ENCODE assay signal across 8 mouse cellular contexts in genomic region chr7:12422855-12423254, GRCm38 (mm10). TPM values are rescaled to one million over a fixed set of nuclear protein-coding genes. Genes with fewer than 3 reads are reported as not detected.
A peak's percentile ranks its signal among the peaks of the same experiment; 100 is the strongest.
DNase-seq lines count a peak whose midpoint lies in the region; ATAC-seq lines count a peak whose summit lies in the region.

No protein-coding gene starts in this region.

- no peaks in the 10 kb centered on the region for H3K36me3 ChIP-seq in erythroblast, embryonic 14.5 days (ENCODE audit: control insufficient read depth)
- H3K36me3 ChIP-seq in megakaryocyte, embryonic 14.5 days (replicated peaks; ENCODE audit: low read length), result peaks cover 29% of the 10 kb centered on the region
- H3K36me3 ChIP-seq in liver, embryonic 12.5 days, result no peaks in the 10 kb centered on the region
- H3K36me3 ChIP-seq in stomach, embryonic 15.5 days, result no peaks in the 10 kb centered on the region

- H3K27me3 ChIP-seq in erythroblast, embryonic 14.5 days (ENCODE audit: control insufficient read depth), result no peaks in the 10 kb centered on the region
- no peaks in the 10 kb centered on the region for H3K27me3 ChIP-seq in megakaryocyte, embryonic 14.5 days (replicated peaks)
- no peaks in the 10 kb centered on the region for H3K27me3 ChIP-seq in liver, embryonic 12.5 days (replicated peaks)
- no peaks in the 10 kb centered on the region for H3K27me3 ChIP-seq in stomach, embryonic 15.5 days (replicated peaks)

- H3K4me1 ChIP-seq in erythroblast, embryonic 14.5 days (ENCODE audit: control insufficient read depth), result peaks cover 9% of the 10 kb centered on the region
- peaks cover 24% of the 10 kb centered on the region for H3K4me1 ChIP-seq in megakaryocyte, embryonic 14.5 days
- H3K4me1 ChIP-seq in liver, embryonic 12.5 days, result peaks cover 13% of the 10 kb centered on the region
- H3K4me1 ChIP-seq in stomach, embryonic 15.5 days, result 0 out of 2 replicates have a peak, but pooled peaks cover 4% of the 10 kb centered on the region

- H3K4me2 ChIP-seq in liver, embryonic 12.5 days, result peak overlapping the region; percentile 72
- peak overlapping the region; percentile 62 for H3K4me2 ChIP-seq in stomach, embryonic 15.5 days

- WGBS in liver, embryonic 12.5 days (ENCODE audit: insufficient replicate concordance), result 55% methylated on average over 3 of the region's 3 CpGs
- 57% methylated on average over 3 of the region's 3 CpGs for WGBS in stomach, embryonic 15.5 days

- H3K9ac ChIP-seq in liver, embryonic 12.5 days, result no peak overlapping the region
- no peak overlapping the region for H3K9ac ChIP-seq in stomach, embryonic 15.5 days

- no peak for DNase-seq in adrenal gland, adult (ENCODE audit: inconsistent age in 2 of 2, low spot score in 1 of 2)
- no peak for DNase-seq in embryo, embryonic 10 days (ENCODE audit: low spot score)

- no peak overlapping the region for H3K27ac ChIP-seq in liver, embryonic 12.5 days
- no peak overlapping the region for H3K27ac ChIP-seq in stomach, embryonic 15.5 days

- H3K9me3 ChIP-seq in erythroblast, embryonic 14.5 days (ENCODE audit: control insufficient read depth, low read length), result no peaks in the 10 kb centered on the region
- peaks cover 22% of the 10 kb centered on the region for H3K9me3 ChIP-seq in megakaryocyte, embryonic 14.5 days
- no peaks in the 10 kb centered on the region for H3K9me3 ChIP-seq in liver, embryonic 12.5 days (replicated peaks)
- H3K9me3 ChIP-seq in stomach, embryonic 15.5 days, result no peaks in the 10 kb centered on the region

- peak overlapping the region; percentile 67 for H3K4me3 ChIP-seq in erythroblast, embryonic 14.5 days (replicated peaks)
- H3K4me3 ChIP-seq in megakaryocyte, embryonic 14.5 days (replicated peaks), result peak overlapping the region; percentile 93
- H3K4me3 ChIP-seq in liver, embryonic 12.5 days, result peak overlapping the region; percentile 62
- peak overlapping the region; percentile 64 for H3K4me3 ChIP-seq in stomach, embryonic 15.5 days (replicated peaks)

- ATAC-seq in erythroblast, adult 5-6 weeks (replicated peaks; ENCODE audit: low FRiP score, poor library complexity, severe bottlenecking), result no peak
- no peak for ATAC-seq in megakaryocyte, adult 5-6 weeks (ENCODE audit: poor library complexity, severe bottlenecking)
- ATAC-seq in liver, embryonic 12.5 days, result peak; percentile 8; the same call in 1 of the 2 replicates
- ATAC-seq in stomach, embryonic 15.5 days (ENCODE audit: insufficient read depth, low FRiP score, low read depth), result no peak

RNA-seq across cellular contexts. Expression of gene Zfp551, which starts 0.3 kb away (rescaled TPM):
- polyA plus RNA-seq in erythroblast, embryonic 14.5 days (2012), result not detected in 2 replicates
- not detected in 2 replicates for total RNA-seq in erythroblast, adult 5-6 weeks (2015; ENCODE audit: low replicate concordance)
- total RNA-seq in erythroblast, adult 5-6 weeks (2017; ENCODE audit: low replicate concordance), result not detected in 2 replicates
- not detected in 2 replicates for polyA plus RNA-seq in megakaryocyte, embryonic 14.5 days (2012; ENCODE audit: insufficient read depth, low replicate concordance)
- total RNA-seq in megakaryocyte, adult 5-6 weeks (2015), result not detected in 2 replicates
- 0.07 and 0.41 TPM in 2 replicates for total RNA-seq in megakaryocyte, adult 5-6 weeks (2017)
- polyA plus RNA-seq in liver, embryonic 12.5 days (2016; fragmentation: Nextera tagmentation; extraction: Ambion mirVana), result 0.91 and 1.2 TPM in 2 replicates
- 3.8 and 4.0 TPM in 2 replicates for polyA plus RNA-seq in stomach, embryonic 15.5 days (2015; fragmentation: Nextera tagmentation; extraction: Ambion mirVana)

RNA-seq across cellular contexts. Expression of gene Vmn1r84, which starts 53.8 kb away (rescaled TPM):
- polyA plus RNA-seq in erythroblast, embryonic 14.5 days (2012), result not detected in 2 replicates
- not detected in 2 replicates for total RNA-seq in erythroblast, adult 5-6 weeks (2015; ENCODE audit: low replicate concordance)
- total RNA-seq in erythroblast, adult 5-6 weeks (2017; ENCODE audit: low replicate concordance), result not detected in 2 replicates
- 2.0 TPM in 1 of 2 replicates, not detected in the other for polyA plus RNA-seq in megakaryocyte, embryonic 14.5 days (2012; ENCODE audit: insufficient read depth, low replicate concordance)
- total RNA-seq in megakaryocyte, adult 5-6 weeks (2015), result not detected in 2 replicates
- total RNA-seq in megakaryocyte, adult 5-6 weeks (2017), result not detected in 2 replicates
- not detected in 2 replicates for polyA plus RNA-seq in liver, embryonic 12.5 days (2016; fragmentation: Nextera tagmentation; extraction: Ambion mirVana)
- polyA plus RNA-seq in stomach, embryonic 15.5 days (2015; fragmentation: Nextera tagmentation; extraction: Ambion mirVana), result not detected in 2 replicates

RNA-seq across cellular contexts. Expression of gene Zfp606, which starts 55.2 kb away (rescaled TPM):
- polyA plus RNA-seq in erythroblast, embryonic 14.5 days (2012), result 0.06 TPM in 1 of 2 replicates, not detected in the other
- total RNA-seq in erythroblast, adult 5-6 weeks (2015; ENCODE audit: low replicate concordance), result 0.19 and 4.4 TPM in 2 replicates
- 1.4 and 2.6 TPM in 2 replicates for total RNA-seq in erythroblast, adult 5-6 weeks (2017; ENCODE audit: low replicate concordance)
- 1.1 and 1.3 TPM in 2 replicates for polyA plus RNA-seq in megakaryocyte, embryonic 14.5 days (2012; ENCODE audit: insufficient read depth, low replicate concordance)
- total RNA-seq in megakaryocyte, adult 5-6 weeks (2015), result 5.1 and 5.9 TPM in 2 replicates
- 4.6 and 5.2 TPM in 2 replicates for total RNA-seq in megakaryocyte, adult 5-6 weeks (2017)
- polyA plus RNA-seq in liver, embryonic 12.5 days (2016; fragmentation: Nextera tagmentation; extraction: Ambion mirVana), result 5.7 and 5.9 TPM in 2 replicates
- polyA plus RNA-seq in stomach, embryonic 15.5 days (2015; fragmentation: Nextera tagmentation; extraction: Ambion mirVana), result 17.5 and 17.7 TPM in 2 replicates
